Mouse (Mus musculus): Measurements from ENCODE around the gene Ctnna3.

- no peak for TF ChIP-seq CTCF (IDR thresholded peaks at IDR 0.05; ENCODE audit: extremely low read depth, insufficient read depth, low read length)
- no peak for TF ChIP-seq POLR2A (IDR thresholded peaks at IDR 0.05; ENCODE audit: extremely low read depth, insufficient read depth, low read length)
These were observed 912.9 kb downstream of the Ctnna3 start for GRCm38 (mm10) chr10:64342702-64343379.
